Mouse (Mus musculus) frontal cortex, postnatal 36 days (tissue): ENCODE measurements around the gene Atf2.
"Not testable (repeated sequence)": the region's sequence is repeated elsewhere in the genome, so short reads cannot be mapped to it uniquely, and the experiment has no call there.

ENCODE experiments used
- DNase-seq, 2 experiments: peaks; one replicate each; pipeline ENCODE4 v3.0.0; 2022; ENCODE audit warnings: low spot score in 2 of 2

The Atf2 gene

GRCm38 (mm10) chr2:73892464-73893296 lies at the start of gene Atf2:
TSS of gene Atf2 (minus strand) at chr2:73892639.
- DNase-seq: peak; percentile 97 to 99

- no peak for DNase-seq
Measured at GRCm38 (mm10) chr2:73941281-73941680, 48.8 kb upstream of the Atf2 start.

DNA sequence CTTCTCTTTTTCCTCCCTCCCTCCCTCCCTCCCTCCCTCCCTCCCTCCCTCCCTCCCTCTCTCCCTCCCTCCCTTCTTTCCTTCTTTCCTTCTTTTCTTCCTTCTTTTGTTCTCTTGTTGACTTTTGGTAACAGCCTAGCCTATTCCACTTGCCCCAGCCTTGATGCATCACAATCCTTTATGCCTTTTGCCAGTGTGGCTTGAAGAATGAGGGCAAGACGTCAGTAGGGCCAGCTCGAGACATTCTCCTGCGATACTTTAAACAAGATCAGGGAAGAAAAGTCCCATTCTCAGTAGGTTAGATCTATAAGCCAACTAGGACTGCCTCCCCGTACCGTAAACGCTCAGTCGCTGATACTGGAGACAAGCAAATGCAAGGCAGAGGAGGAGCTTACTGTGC lies 48.0 kb upstream of the Atf2 start:
- DNase-seq: no peak

- no peak for DNase-seq
Measured at GRCm38 (mm10) chr2:73938896-73939295, 46.5 kb upstream of the Atf2 start.

DNA sequence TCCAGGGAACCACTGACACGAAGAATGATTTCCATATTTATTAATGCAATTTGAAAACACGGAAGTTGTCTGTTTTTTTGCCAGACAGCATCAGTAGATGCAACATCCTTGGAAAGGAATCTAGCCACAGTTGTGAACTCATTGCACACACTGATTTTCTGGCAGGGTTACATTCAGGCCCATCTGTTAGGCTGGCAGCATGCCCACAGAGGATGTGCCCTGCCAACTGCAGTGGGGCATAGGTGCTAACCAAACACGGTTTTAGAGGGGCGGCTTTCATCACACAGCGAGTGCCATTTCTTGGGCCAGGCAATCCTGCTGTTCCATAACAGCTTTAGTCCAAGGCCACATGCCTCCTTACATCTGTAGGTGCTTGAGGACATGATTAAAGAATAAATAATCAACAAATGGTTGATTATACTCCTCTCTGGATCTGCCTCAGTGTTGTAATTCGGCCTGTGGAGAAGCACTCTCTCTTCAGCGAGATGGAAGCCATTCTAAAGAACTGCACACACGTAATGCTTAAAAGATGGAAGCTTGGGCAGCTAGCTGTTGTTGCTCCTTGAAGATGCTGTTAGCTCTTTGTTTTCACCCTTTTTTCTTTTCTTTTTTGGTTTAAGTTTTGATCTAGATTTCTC lies 40.4 kb upstream of the Atf2 start:
- peak in 1 of 2 experiments; percentile 22 for DNase-seq

DNA sequence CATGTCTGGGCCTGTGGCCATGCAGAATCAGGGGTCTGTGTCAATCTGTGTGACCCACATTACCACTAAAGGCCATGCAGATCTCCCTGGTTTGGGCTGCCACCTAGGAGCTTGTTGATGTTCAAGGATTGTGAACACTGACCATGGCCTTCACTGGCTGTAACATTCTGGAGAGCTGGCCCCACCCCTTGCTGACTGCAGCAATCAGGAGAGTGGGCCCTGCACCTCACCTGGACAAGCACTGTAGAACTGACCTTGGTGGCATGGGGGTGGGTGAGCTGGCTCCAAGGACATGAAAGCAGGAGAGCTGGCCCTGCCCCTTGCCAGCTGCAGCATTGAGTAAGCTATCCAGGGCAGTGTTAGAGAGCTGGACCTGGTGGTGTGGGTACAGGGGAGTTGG lies 35.3 kb upstream of the Atf2 start:
- no peak for DNase-seq

DNA sequence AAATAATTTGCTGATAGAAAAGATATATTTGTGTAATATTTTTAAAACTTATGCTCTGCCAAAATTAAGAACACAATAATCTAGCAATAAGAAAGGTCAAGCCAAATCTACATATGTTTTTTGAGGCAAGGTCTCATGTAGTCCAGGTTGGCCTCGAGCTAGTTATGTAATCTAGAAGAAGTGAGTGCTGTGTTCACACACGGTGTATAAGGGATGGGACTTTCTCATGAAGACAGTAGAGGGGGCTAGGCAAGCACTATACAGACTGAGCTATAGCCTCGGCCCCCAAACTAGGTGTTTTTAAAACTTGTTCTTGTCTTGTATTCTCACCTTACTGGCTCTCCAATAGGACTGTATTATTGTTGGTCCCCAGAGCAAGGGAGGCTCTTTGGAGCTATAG lies 33.1 kb upstream of the Atf2 start:
- no peak for DNase-seq

- peak; percentile 74 to 85 for DNase-seq
Measured at GRCm38 (mm10) chr2:73925089-73925488, 32.6 kb upstream of the Atf2 start.

- peak; percentile 61 to 83 for DNase-seq
Measured at GRCm38 (mm10) chr2:73919642-73920041, 27.2 kb upstream of the Atf2 start.

DNA sequence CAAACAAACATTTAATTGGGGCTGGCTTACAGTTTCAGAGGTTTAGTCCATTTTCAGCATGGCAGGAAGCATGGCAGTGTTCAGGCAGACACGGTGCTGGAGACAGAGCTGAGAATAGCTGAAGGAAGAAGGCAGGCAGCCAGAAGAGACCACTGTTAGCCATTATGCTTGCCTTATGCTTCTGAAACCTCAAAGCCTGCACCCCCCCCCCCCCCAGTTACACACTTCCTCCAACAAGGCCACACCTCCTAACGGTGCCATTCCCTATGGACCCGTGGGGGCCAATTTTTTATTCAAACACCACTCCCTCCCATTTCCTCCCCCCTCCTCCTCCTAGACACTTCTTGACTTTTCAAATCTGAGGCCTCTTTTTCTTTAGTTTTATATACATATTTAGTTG lies 19.8 kb upstream of the Atf2 start:
- DNase-seq: no peak

- DNase-seq: peak; percentile 94
Measured at GRCm38 (mm10) chr2:73911175-73911700, 18.8 kb upstream of the Atf2 start, which contains the start of gene Atp5g3. TSS of gene Atp5g3 (minus strand) at chr2:73911326.

DNA sequence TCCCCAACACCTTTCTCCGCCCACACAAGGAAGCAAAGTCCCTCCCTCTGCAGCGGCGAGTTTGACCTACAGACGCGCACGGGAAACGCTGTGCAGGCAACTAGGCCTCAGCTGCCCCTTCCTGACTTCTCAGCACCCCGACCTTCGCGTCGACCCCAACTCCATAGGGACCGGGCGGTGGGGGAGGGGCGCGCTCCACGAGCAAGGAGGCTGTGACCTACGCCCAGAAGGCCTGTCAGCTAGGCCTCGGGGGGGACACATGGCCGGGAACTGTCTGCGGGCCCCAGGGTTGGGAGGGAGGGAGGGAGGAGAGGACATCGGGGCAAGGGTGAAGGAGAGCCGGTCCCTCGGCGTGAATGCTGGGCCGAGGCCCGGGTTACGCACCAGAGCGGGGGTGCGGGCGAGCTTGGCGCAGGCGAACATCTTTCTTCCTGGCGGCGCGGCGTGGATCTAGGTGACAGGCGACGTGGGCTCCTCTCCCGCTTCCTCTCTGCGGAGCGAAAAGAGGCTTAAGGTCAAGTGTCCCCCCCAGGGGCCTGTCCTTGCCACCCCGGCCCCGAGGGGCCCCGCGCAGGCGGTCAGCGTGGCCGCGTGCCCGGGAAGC lies 18.2 kb upstream of the Atf2 start:
- peak; percentile 31 to 32 for DNase-seq

DNA sequence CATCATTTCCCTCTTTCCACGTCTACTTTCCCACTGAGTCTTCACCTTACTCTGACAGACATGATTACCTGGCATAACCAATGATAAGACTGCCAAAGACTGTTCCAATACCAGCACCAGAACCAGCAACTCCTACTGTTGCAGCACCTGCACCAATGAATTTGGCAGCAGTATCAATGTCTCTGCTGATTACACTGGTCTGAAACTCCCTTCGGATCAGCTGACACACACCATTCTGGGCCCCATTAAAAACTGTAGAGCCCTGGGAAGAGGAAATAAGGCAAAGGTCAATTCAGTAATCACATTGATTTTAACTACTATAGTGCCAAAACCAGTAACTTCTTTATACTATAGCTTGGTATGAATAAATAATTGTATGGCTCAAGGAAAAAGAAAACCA lies 16.7 kb upstream of the Atf2 start:
- DNase-seq: no peak

DNA sequence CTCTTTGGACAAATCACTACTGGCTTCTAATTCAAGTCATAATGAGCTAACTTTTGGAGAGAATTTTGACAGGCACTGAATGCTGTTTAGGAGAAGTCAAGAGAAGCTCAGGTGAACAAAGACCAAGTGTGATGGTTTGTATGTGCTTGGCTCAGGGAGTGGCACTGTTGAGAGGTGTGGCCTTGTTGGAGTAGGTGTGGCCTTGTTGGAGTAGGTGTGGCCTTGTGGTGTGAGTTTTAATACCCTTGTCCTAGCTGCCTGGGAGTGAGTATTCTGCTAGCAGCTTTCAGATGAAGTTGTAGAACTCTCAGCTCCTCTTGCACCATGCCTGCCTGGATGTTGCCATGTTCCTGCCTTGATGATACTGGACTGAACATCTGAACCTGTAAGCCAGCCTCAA lies 12.2 kb upstream of the Atf2 start:
- DNase-seq: not testable (repeated sequence)

GRCm38 (mm10) chr2:73903536-73903935 lies 11.1 kb upstream of the Atf2 start:
- DNase-seq: no peak

DNA sequence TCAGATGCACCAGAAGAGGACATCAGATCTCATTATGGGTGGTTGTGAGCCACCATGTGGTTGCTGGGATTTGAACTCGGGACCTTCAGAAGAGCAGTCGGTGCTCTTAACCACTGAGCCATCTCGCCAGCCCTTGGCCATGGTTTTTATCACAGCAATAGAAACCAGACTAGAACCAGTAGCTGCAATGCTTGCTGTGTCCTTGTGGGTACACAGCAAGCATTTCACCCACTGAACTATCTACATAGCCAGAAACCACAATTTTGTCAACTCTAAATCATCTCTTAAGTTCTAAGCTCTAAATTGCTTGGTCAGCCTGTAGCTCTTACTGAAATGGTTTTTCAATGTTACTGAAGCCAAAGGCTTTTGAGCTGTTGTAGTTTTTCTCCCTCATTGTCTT lies 9.9 kb upstream of the Atf2 start:
- not testable (repeated sequence) for DNase-seq

GRCm38 (mm10) chr2:73901169-73901568 lies 8.7 kb upstream of the Atf2 start:
- no peak for DNase-seq

GRCm38 (mm10) chr2:73900364-73900763 lies 7.9 kb upstream of the Atf2 start:
- DNase-seq: no peak

- DNase-seq: not testable (repeated sequence)
Measured at GRCm38 (mm10) chr2:73896919-73897318, 4.5 kb upstream of the Atf2 start.

GRCm38 (mm10) chr2:73893473-73894270 lies 1.2 kb upstream of the Atf2 start:
- DNase-seq: peak; percentile 25 to 60

GRCm38 (mm10) chr2:73891701-73892463 lies 557 bp downstream of the Atf2 start:
- DNase-seq: peak in 1 of 2 experiments; percentile 31
